Mouse (Mus musculus): Measurements from ENCODE around the gene Tapbpl. TPM values are rescaled to one million over a fixed set of nuclear protein-coding genes. Genes with fewer than 3 reads are reported as not detected.

The Tapbpl gene
- polyA plus RNA-seq, 1 experiment, result 6.2 TPM

DNA sequence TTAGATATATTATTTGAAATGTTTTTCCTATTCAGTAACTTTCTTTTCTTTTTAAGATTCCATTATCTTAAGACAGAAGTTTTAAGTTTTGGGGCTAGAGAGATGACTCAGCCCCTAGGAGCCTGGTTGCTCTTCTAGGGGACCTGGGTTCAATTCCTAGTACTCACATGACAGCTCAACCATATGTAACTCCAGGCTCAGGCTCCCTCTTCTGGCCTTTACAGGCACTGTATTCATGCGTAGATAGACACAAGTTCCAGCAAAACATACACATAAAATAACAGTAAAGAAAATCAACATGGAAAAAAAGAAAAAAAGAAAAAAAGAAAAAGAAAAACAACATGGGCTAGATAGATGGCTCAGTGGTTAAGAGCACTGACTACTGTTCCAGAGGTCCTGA lies 21.2 kb downstream of the Tapbpl start:
- no peak for TF ChIP-seq POLR2A (IDR thresholded peaks at IDR 0.05; ENCODE audit: borderline replicate concordance, control insufficient read depth, low read depth, low read length)
- TF ChIP-seq CTCF (IDR thresholded peaks at IDR 0.05; ENCODE audit: control insufficient read depth, insufficient read depth, low read length), result no peak
- no peaks in the 10 kb centered on the region; the same call in none of the 2 replicates for H3K4me1 ChIP-seq (ENCODE audit: control insufficient read depth, insufficient read depth, low read length)

DNA sequence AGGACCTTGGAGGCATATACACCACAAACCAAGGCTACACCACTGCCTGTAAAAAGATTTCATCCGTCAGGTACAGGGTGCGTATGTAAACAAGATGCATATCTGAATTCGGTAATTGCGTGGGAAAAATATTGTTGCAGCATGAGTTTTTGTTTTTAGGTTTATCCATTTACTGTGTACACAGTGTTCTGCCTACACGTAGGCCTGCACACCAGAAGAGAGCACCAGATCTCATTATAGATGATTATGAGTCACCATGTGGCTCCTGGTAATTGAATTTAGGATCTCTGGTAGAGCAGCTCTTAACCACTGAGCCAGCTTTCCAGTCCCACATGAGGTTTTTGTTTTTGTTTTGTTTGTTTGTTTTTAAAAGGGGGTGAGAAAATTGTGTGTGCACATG lies 34.5 kb downstream of the Tapbpl start:
- Histone ChIP-seq H3K27ac (ENCODE audit: control insufficient read depth, insufficient read depth, low read depth, low read length, poor library complexity) (no peak overlapping the region), H3K4me3 (replicated peaks; ENCODE audit: control insufficient read depth, low read depth, low read length) (no peak overlapping the region), H3K4me1 (ENCODE audit: control insufficient read depth, insufficient read depth, low read length) (no peaks in the 10 kb centered on the region)
- WGBS, result 79% methylated on average over 5 of the region's 5 CpGs
- TF ChIP-seq POLR2A (IDR thresholded peaks at IDR 0.05; ENCODE audit: borderline replicate concordance, control insufficient read depth, low read depth, low read length), result no peak
- no peak for TF ChIP-seq CTCF (IDR thresholded peaks at IDR 0.05; ENCODE audit: control insufficient read depth, insufficient read depth, low read length)

More for the DNA sequence above, 21.2 kb downstream of the Tapbpl start:
- no peak overlapping the region for H3K27ac ChIP-seq (ENCODE audit: control insufficient read depth, insufficient read depth, low read depth, low read length, poor library complexity)
- 83% methylated on average over 1 of the region's 1 CpGs for WGBS
- no peak overlapping the region for H3K4me3 ChIP-seq (replicated peaks; ENCODE audit: control insufficient read depth, low read depth, low read length)

GRCm38 (mm10) chr6:125196301-125196700 lies 35.4 kb downstream of the Tapbpl start:
- Histone ChIP-seq H3K4me3 (replicated peaks; ENCODE audit: control insufficient read depth, low read depth, low read length) (no peak overlapping the region), H3K4me1 (ENCODE audit: control insufficient read depth, insufficient read depth, low read length) (no peaks in the 10 kb centered on the region), H3K27ac (ENCODE audit: control insufficient read depth, insufficient read depth, low read depth, low read length, poor library complexity) (no peak overlapping the region)
- no peak for TF ChIP-seq POLR2A (IDR thresholded peaks at IDR 0.05; ENCODE audit: borderline replicate concordance, control insufficient read depth, low read depth, low read length)
- TF ChIP-seq CTCF (IDR thresholded peaks at IDR 0.05; ENCODE audit: control insufficient read depth, insufficient read depth, low read length), result no peak
- WGBS, result 73% methylated on average over 3 of the region's 3 CpGs

- H3K4me3 ChIP-seq (replicated peaks; ENCODE audit: control insufficient read depth, low read depth, low read length), result no peak overlapping the region
- TF ChIP-seq CTCF (IDR thresholded peaks at IDR 0.05; ENCODE audit: control insufficient read depth, insufficient read depth, low read length) (no peak), POLR2A (IDR thresholded peaks at IDR 0.05; ENCODE audit: borderline replicate concordance, control insufficient read depth, low read depth, low read length) (no peak)
- no peak overlapping the region for H3K27ac ChIP-seq (ENCODE audit: control insufficient read depth, insufficient read depth, low read depth, low read length, poor library complexity)
- WGBS, result 80% methylated on average over 1 of the region's 1 CpGs
- peaks cover 1% of the 10 kb centered on the region; the same call in 1 of the 2 replicates for H3K4me1 ChIP-seq (ENCODE audit: control insufficient read depth, insufficient read depth, low read length)
Measured at GRCm38 (mm10) chr6:125195541-125196075, 36.1 kb downstream of the Tapbpl start.

- 34% methylated on average over 7 of the region's 7 CpGs for WGBS
- no peak for TF ChIP-seq POLR2A (IDR thresholded peaks at IDR 0.05; ENCODE audit: borderline replicate concordance, control insufficient read depth, low read depth, low read length)
- Histone ChIP-seq H3K27ac (ENCODE audit: control insufficient read depth, insufficient read depth, low read depth, low read length, poor library complexity) (no peak overlapping the region), H3K4me1 (ENCODE audit: control insufficient read depth, insufficient read depth, low read length) (peaks cover 1% of the 10 kb centered on the region; the same call in 1 of the 2 replicates), H3K4me3 (replicated peaks; ENCODE audit: control insufficient read depth, low read depth, low read length) (no peak overlapping the region)
Measured at GRCm38 (mm10) chr6:125193390-125193789, 38.3 kb downstream of the Tapbpl start.

GRCm38 (mm10) chr6:125192841-125193240 lies 38.8 kb downstream of the Tapbpl start:
- Histone ChIP-seq H3K4me3 (replicated peaks; ENCODE audit: control insufficient read depth, low read depth, low read length) (peak overlapping the region; percentile 93), H3K4me1 (ENCODE audit: control insufficient read depth, insufficient read depth, low read length) (peaks cover 1% of the 10 kb centered on the region; the same call in 1 of the 2 replicates), H3K27ac (ENCODE audit: control insufficient read depth, insufficient read depth, low read depth, low read length, poor library complexity) (peak overlapping the region; percentile 98; the same call in 1 of the 2 replicates)
- TF ChIP-seq POLR2A (IDR thresholded peaks at IDR 0.05; ENCODE audit: borderline replicate concordance, control insufficient read depth, low read depth, low read length) (no peak), CTCF (IDR thresholded peaks at IDR 0.05; ENCODE audit: control insufficient read depth, insufficient read depth, low read length) (no peak)
- 13% methylated on average over 5 of the region's 5 CpGs for WGBS

DNA sequence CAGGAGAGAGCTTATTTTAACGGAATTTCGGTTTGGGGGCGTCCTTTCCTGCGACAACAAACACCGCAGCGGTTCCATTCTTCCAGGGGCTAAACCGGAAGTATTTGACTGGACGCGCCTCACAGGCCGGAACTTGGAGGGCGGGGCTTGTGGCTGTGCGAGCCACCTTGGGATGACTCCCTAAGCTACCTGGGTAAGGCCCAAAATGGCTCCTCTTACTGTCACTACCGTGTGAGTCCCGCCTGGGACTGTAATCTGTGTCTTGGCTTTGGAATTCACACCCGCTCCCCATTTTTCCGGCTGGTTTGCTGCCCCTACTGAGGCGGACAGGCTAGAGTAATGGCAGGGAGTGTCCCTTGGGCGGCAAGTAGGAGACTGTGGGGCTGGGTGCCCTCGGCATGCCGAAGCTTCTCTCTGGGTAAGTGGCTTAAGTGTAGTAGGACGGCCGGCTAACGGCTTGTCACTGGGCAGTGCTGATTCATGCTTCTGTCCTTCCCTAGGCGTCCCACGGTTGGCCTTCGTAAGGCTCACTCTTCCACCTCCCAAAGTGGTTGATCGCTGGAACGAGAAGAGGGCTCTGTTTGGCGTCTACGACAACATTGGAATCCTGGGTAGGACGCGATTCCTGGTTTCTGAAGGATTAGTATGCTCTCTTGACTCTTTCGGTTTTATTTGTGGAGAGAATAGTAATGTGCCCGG lies 39.5 kb downstream of the Tapbpl start:
- Histone ChIP-seq H3K27ac (ENCODE audit: control insufficient read depth, insufficient read depth, low read depth, low read length, poor library complexity) (peak overlapping the region; percentile 98), H3K4me3 (replicated peaks; ENCODE audit: control insufficient read depth, low read depth, low read length) (peak overlapping the region; percentile 93), H3K4me1 (ENCODE audit: control insufficient read depth, insufficient read depth, low read length) (peaks cover 1% of the 10 kb centered on the region; the same call in 1 of the 2 replicates)
- TF ChIP-seq CTCF (IDR thresholded peaks at IDR 0.05; ENCODE audit: control insufficient read depth, insufficient read depth, low read length) (no peak), POLR2A (IDR thresholded peaks at IDR 0.05; ENCODE audit: borderline replicate concordance, control insufficient read depth, low read depth, low read length) (no peak; the same call in 1 of the 2 replicates)
- under 1% methylated on average over 34 of the region's 34 CpGs for WGBS

DNA sequence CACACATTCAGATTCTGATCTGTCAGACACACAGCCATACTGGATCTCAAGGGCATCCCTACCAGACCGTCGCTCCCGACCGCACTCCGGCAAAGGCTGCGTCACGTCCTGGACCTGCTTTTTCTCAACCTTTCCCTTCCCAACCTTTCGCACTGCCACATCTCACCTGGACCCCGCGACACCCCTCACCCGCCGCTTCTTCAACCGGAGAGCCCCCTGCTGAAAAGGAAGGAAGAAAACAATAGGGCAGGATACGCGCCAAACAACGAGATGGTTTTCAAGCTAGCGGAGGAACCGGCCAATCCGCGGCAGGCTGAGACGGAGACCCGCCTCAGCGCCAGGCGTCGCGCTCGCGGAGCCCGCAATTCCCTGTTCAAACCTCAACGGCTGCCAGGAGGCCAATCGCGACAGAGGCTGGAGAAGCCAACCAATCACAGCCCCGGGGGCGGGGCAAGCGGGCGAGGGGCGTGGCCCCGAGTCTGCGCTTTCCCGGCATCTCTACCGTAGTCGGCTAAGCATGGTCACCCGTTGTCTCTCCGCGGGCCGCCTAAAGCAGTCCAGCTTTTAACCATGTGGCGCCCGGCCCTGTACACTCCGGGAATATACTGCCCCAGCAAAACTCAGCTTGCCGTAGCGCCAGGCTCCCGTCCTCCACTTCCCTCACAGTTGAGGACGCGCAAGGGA lies 40.2 kb downstream of the Tapbpl start, which contains the start of the genes Ncapd2 and Mrpl51:
TSS of gene Ncapd2 (minus strand) at position 370 of the 684 bp plus-strand sequence.
TSS of gene Mrpl51 (plus strand) at position 470 of the 684 bp plus-strand sequence.
- TF ChIP-seq CTCF (IDR thresholded peaks at IDR 0.05; ENCODE audit: control insufficient read depth, insufficient read depth, low read length), result no peak
- TF ChIP-seq POLR2A (IDR thresholded peaks at IDR 0.05; ENCODE audit: borderline replicate concordance, control insufficient read depth, low read depth, low read length), result peak; percentile 50
- H3K4me1 ChIP-seq (ENCODE audit: control insufficient read depth, insufficient read depth, low read length), result peaks cover 1% of the 10 kb centered on the region; the same call in 1 of the 2 replicates
- peak within 1 kb of the TSS; percentile 98 for H3K27ac ChIP-seq (ENCODE audit: control insufficient read depth, insufficient read depth, low read depth, low read length, poor library complexity)
- H3K4me3 ChIP-seq (replicated peaks; ENCODE audit: control insufficient read depth, low read depth, low read length), result peak within 1 kb of the TSS; percentile 98
- under 1% methylated on average over 54 of the region's 54 CpGs for WGBS
